9 mouse cellular contexts compared by ENCODE assay signal in genomic region chr11:52086204-52086864, GRCm38 (mm10). TPM values are rescaled to one million over a fixed set of nuclear protein-coding genes. Genes with fewer than 3 reads are reported as not detected.
A peak's percentile ranks its signal among the peaks of the same experiment; 100 is the strongest.
DNase-seq lines count a peak whose midpoint lies in the region; ATAC-seq lines count a peak whose summit lies in the region.
"Had no signal": no experiment of that assay in that cellular context is flagged by ENCODE, and none has a peak within 500 bp of the region (broad histone marks: within the 10 kb centered on the region; RNA-seq: fewer than 3 reads in every experiment).

No protein-coding gene starts in this region.

- WGBS in neural tube, embryonic 12.5 days: 50% methylated on average over 9 of the region's 9 CpGs
- WGBS in heart, embryonic 16.5 days: 34% methylated on average over 9 of the region's 9 CpGs

- no peak overlapping the region for H3K9ac ChIP-seq in neural tube, embryonic 12.5 days
- peak overlapping the region; percentile 63 for H3K9ac ChIP-seq in heart, embryonic 16.5 days (ENCODE audit: low read length)

- peak overlapping the region; percentile 10; the same call in 1 of the 2 replicates for H3K27ac ChIP-seq in neural tube, embryonic 12.5 days
- H3K27ac ChIP-seq in heart, embryonic 16.5 days (ENCODE audit: low read length): peak overlapping the region; percentile 88

- H3K9me3 ChIP-seq in neural tube, embryonic 12.5 days: no peaks in the 10 kb centered on the region
- H3K9me3 ChIP-seq in heart, embryonic 16.5 days (replicated peaks; ENCODE audit: control insufficient read depth, low read length): no peaks in the 10 kb centered on the region

- H3K4me1 ChIP-seq in neural tube, embryonic 12.5 days: no peaks in the 10 kb centered on the region; the same call in 1 of the 2 replicates
- H3K4me1 ChIP-seq in heart, embryonic 16.5 days (ENCODE audit: control insufficient read depth, insufficient read depth, low read length): peaks cover 25% of the 10 kb centered on the region

- H3K4me3 ChIP-seq in neural tube, embryonic 12.5 days: no peak overlapping the region
- no peak overlapping the region for H3K4me3 ChIP-seq in heart, embryonic 16.5 days (ENCODE audit: low read length)

- no peak for ATAC-seq in neural tube, embryonic 12.5 days (ENCODE audit: low FRiP score, low read depth)
- no peak for ATAC-seq in heart, embryonic 16.5 days (replicated peaks; ENCODE audit: extremely low read depth, insufficient read depth, low FRiP score)

- H3K36me3 ChIP-seq in neural tube, embryonic 12.5 days: no peaks in the 10 kb centered on the region
- H3K36me3 ChIP-seq in heart, embryonic 16.5 days (ENCODE audit: control insufficient read depth, insufficient read depth): no peaks in the 10 kb centered on the region

- no peak for DNase-seq in neural tube, embryonic 10.5 days (ENCODE audit: extremely low spot score, low spot score)
- DNase-seq in left cerebral cortex, postnatal 10 days (ENCODE audit: extremely low spot score in 1 of 2, low spot score in 2 of 2): peak; percentile 60 to 70
- DNase-seq in right cerebral cortex, postnatal 4 days: peak; percentile 61
- DNase-seq in thymus, postnatal 25 days: no peak
- DNase-seq in thymus, postnatal 4 days: no peak
- no peak for DNase-seq in kidney, postnatal 36 days

- H3K4me2 ChIP-seq in neural tube, embryonic 12.5 days (replicated peaks): 0 out of 2 replicates have a peak overlapping the region, but pooled peaks have one; percentile 6
- peak overlapping the region; percentile 46 for H3K4me2 ChIP-seq in heart, embryonic 16.5 days (ENCODE audit: low read depth, low read length)

- intact Hi-C loops in left cerebral cortex, postnatal 10 days (cut with DNase I): no loop called here

- no peaks in the 10 kb centered on the region for H3K27me3 ChIP-seq in neural tube, embryonic 12.5 days (replicated peaks)
- no peaks in the 10 kb centered on the region for H3K27me3 ChIP-seq in heart, embryonic 16.5 days (ENCODE audit: control insufficient read depth, insufficient read depth, low read length)

RNA-seq across cellular contexts. Expression of gene Ppp2ca, which starts 12.1 kb away (rescaled TPM):
- polyA plus RNA-seq in neural tube, embryonic 12.5 days (2016; fragmentation: Nextera tagmentation; extraction: Ambion mirVana): 132 and 143 TPM in 2 replicates
- 67.3 and 71.3 TPM in 2 replicates for polyA plus RNA-seq in heart, embryonic 16.5 days (2015; fragmentation: Nextera tagmentation; extraction: Ambion mirVana)
- 100 to 1,000 TPM; 145 to 149 TPM for total RNA-seq in left cerebral cortex, postnatal 10 days (2021)

RNA-seq across cellular contexts. Expression of gene Olfr1373, which starts 59.0 kb away (rescaled TPM):
- polyA plus RNA-seq in neural tube, embryonic 12.5 days (2016; fragmentation: Nextera tagmentation; extraction: Ambion mirVana): not detected in 2 replicates
- polyA plus RNA-seq in heart, embryonic 16.5 days (2015; fragmentation: Nextera tagmentation; extraction: Ambion mirVana): not detected in 2 replicates
- total RNA-seq in left cerebral cortex, postnatal 10 days (2021): not detected
- polyA plus RNA-seq: limb, embryonic 11.5 days had no signal

Comparison
In these comparisons a context has a peak if more than half of its experiments do, and no peak if none do; other contexts are left out.
1. DNase-seq: peak in left cerebral cortex, postnatal 10 days (2 of 2) and right cerebral cortex, postnatal 4 days (single experiment); none in neural tube, embryonic 10.5 days (single experiment), thymus, postnatal 25 days (single experiment), thymus, postnatal 4 days (single experiment) and kidney, postnatal 36 days (0 of 2).